Mouse (Mus musculus): ENCODE data around the gene Id3.
"Not testable (repeated sequence)": the region's sequence is repeated elsewhere in the genome, so short reads cannot be mapped to it uniquely, and the experiment has no call there.

Gene Id3

GRCm38 (mm10) chr4:136143193-136143976 is at the start of gene Id3:
Id3 (plus strand) TSS chr4:136143497.
- DNase-seq (ENCODE audit: low read depth, low spot score), result peak; percentile 95

- no peak for DNase-seq (ENCODE audit: low read depth, low spot score)
Measured at GRCm38 (mm10) chr4:136094519-136095219, 48.6 kb upstream of the Id3 start.

GRCm38 (mm10) chr4:136095490-136096105 is 47.7 kb upstream of the Id3 start:
- no peak for DNase-seq (ENCODE audit: low read depth, low spot score)

GRCm38 (mm10) chr4:136096446-136097113 is 46.7 kb upstream of the Id3 start:
- DNase-seq (ENCODE audit: low read depth, low spot score), result no peak

GRCm38 (mm10) chr4:136098446-136098845 is 44.9 kb upstream of the Id3 start:
- no peak for DNase-seq (ENCODE audit: low read depth, low spot score)

GRCm38 (mm10) chr4:136100396-136101070 is 42.8 kb upstream of the Id3 start:
- DNase-seq (ENCODE audit: low read depth, low spot score), result no peak

GRCm38 (mm10) chr4:136101753-136102152 is 41.5 kb upstream of the Id3 start:
- not testable (repeated sequence) for DNase-seq (ENCODE audit: low read depth, low spot score)

- DNase-seq (ENCODE audit: low read depth, low spot score), result no peak
Measured at GRCm38 (mm10) chr4:136104590-136105337, 38.5 kb upstream of the Id3 start.

- no peak for DNase-seq (ENCODE audit: low read depth, low spot score)
Measured at GRCm38 (mm10) chr4:136106880-136107301, 36.4 kb upstream of the Id3 start.

- no peak for DNase-seq (ENCODE audit: low read depth, low spot score)
Measured at GRCm38 (mm10) chr4:136109153-136109552, 34.1 kb upstream of the Id3 start.

- no peak for DNase-seq (ENCODE audit: low read depth, low spot score)
Measured at GRCm38 (mm10) chr4:136109941-136110900, 33.1 kb upstream of the Id3 start.

GRCm38 (mm10) chr4:136112344-136112743 is 31.0 kb upstream of the Id3 start:
- no peak for DNase-seq (ENCODE audit: low read depth, low spot score)

- DNase-seq (ENCODE audit: low read depth, low spot score), result no peak
Measured at GRCm38 (mm10) chr4:136114747-136115146, 28.6 kb upstream of the Id3 start.

GRCm38 (mm10) chr4:136117022-136117421 is 26.3 kb upstream of the Id3 start:
- DNase-seq (ENCODE audit: low read depth, low spot score), result no peak

- DNase-seq (ENCODE audit: low read depth, low spot score), result no peak
Measured at GRCm38 (mm10) chr4:136120041-136120440, 23.3 kb upstream of the Id3 start.

GRCm38 (mm10) chr4:136121158-136121557 is 22.1 kb upstream of the Id3 start:
- no peak for DNase-seq (ENCODE audit: low read depth, low spot score)

GRCm38 (mm10) chr4:136121844-136122468 is 21.3 kb upstream of the Id3 start:
- no peak for DNase-seq (ENCODE audit: low read depth, low spot score)

- DNase-seq (ENCODE audit: low read depth, low spot score), result no peak
Measured at GRCm38 (mm10) chr4:136123111-136123791, 20.0 kb upstream of the Id3 start.

GRCm38 (mm10) chr4:136123792-136124161 is 19.5 kb upstream of the Id3 start:
- DNase-seq (ENCODE audit: low read depth, low spot score), result no peak
